Mouse (Mus musculus) layer of hippocampus, postnatal 25 days (tissue): ENCODE data around the gene Man1a. TPM values are rescaled to one million over a fixed set of nuclear protein-coding genes. Genes with fewer than 3 reads are reported as not detected.
A peak's percentile ranks its signal among the peaks of the same experiment; 100 is the strongest.

Experiments used
- DNase-seq, 2 experiments: peaks; one replicate each; pipeline ENCODE4 v3.0.0; 2022; ENCODE audit warnings: mixed read lengths in 2 of 2, low spot score in 1 of 2; ENCODE audit errors: extremely low spot score in 1 of 2
- total RNA-seq, 2 experiments: library from RNA; stranded (reverse); gene quantifications; 2 replicates each; pipeline ENCODE4 v1.2.3; 2021

Gene Man1a
- total RNA-seq: 10 to 100 TPM; 66.4 to 76.6 TPM

GRCm38 (mm10) chr10:54076420-54076819 lies at the start of gene Man1a:
Man1a (minus strand) TSS chr10:54076609.
- no peak for DNase-seq

- no peak for DNase-seq
These were observed 45.4 kb upstream of the Man1a start for GRCm38 (mm10) chr10:54121816-54122215.

DNA sequence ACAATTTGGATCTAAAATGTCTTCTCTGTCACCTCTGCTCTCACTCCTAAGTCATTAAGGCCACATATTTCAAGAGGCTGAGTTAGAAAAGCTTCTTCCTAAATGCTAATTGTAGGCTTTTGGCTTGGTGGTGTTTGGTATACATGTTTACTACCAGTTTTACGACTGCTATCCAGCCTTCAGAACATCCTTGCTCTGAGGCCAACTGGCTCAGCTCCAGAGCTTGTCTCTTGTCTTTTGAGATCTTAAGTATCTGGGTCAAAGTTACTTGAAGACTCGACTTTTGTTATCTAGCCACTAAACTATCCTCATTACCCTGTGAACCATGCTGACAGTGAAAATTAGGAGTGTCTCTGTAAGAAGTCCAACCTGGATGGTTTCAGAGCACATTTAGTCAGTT lies 44.0 kb upstream of the Man1a start:
- DNase-seq: no peak

DNA sequence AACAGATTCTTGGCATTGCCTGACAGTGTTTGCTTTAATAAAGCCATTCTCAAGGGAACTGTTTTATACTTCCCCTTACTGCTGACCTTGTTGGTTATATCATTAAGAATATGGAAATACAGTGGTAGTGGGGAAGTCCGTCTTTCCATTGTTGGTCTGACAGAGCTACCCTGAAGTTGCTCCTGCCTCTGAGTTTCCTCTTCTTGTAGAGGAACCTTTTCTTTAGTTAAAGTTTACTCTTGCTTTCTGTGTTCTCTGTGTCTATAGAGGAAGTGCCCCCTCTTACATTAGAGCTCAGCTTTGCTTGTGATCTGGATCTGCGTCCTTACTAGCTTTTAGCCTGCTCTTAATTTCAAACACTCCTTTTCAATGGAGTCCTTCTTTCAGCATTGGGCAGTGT lies 42.9 kb upstream of the Man1a start:
- no peak for DNase-seq

DNA sequence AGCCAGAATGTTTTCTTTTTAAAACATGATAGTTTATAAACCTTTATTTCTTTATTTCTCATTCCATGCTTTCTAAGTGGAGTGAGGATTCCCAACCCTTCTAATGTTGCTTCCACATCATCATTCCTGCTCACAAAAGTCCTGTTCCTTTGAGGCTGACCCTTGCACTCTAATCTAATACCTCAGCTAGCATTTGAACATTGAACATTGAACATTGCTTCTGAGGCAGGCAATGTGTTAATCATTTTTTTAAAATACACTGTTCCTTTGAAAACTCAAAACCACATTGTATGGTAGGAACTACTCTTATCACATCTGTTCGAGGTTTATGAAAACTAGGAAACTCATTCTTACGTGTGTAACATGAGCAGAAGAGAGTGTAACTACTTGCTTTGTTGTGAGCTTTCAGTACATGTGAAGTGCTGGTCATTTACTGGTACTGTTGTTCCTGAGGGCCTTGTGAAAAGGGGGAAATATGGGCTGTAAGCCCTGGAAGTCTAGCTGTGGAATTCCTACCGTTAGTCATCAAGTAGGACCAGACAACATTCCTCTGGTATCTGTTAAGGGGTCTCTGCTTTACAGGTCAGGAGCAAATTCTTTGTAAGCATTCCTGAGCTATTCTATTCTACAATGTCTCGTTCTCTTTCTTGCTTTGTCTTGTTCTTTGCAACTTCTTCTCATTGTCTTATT lies 42.0 kb upstream of the Man1a start:
- no peak for DNase-seq

GRCm38 (mm10) chr10:54117763-54118162 lies 41.4 kb upstream of the Man1a start:
- DNase-seq: no peak

DNA sequence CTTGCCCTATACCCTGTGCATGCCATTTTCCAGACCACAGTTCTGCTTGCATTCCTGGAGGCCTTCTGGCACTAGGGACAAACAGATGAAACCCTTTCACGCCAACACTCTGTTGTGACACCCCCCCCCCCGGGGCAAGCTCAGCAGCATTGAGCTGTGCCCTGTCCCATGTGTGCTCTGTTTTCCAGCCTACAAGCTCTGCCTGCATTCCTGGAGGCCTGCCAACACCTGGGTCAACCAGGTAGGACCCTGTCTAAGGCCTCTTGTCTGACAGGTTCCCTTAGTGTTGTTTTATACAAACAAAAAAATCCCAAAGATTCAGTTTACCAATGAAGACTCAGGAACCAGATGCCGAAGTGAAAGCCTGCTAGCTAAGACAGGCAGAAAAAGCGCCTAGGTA lies 27.3 kb upstream of the Man1a start:
- DNase-seq: no peak

DNA sequence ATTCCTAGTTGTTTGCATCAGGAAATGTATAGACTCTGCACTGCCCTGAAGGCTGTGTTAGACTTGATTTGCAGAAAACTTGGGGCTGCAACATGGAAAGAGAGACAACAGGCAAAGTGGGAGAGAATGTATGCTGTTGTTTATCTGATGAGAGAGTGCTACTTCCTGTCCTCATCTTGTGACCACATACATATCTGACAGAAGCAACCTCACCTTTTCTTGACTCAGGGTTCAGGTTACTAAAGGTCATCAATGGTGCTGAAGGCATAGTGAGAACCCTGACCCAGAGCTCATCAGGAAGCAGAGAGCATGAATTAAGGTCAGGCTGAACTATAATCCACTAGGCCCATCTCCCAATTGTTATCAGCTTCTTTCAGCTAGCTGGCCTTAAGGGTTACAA lies 15.7 kb upstream of the Man1a start:
- DNase-seq: no peak

DNA sequence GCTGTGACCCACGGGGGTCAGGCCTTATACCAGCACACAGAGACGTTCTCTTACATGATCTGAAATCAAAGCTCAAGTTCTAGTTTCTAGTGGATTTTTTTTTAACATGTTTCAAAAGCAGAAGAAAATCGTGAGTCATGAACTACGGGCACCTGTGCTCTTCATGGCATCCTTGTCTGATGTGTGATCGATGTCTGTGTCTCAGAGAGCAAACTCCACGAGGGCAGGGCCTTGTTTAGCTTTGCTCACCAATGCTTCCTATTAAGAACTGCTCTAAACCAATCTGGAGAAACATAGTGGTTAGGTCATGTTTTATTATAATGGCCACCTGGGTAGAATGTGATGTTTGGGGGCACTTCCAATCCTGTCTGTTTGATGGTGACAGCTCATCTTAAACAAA lies 13.5 kb upstream of the Man1a start:
- no peak for DNase-seq

DNA sequence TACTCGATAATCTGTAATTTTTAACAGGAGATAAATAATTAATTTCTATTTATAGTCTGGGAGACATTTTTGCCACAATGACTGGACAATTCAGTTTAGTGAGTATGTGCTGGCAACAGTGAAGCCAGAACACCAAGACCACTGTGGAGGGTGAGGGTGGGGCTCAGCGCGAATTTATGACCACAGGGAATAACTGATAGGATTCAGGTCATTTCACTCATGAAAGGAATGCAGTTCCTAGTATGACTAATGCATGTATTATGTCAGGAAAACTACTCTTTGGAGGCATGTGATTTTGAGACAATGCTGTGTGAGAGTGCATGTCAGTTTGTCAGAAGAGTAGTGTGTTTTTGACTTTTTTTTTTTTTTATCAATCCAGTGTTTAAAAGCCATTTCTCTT lies 10.9 kb upstream of the Man1a start:
- DNase-seq: no peak

DNA sequence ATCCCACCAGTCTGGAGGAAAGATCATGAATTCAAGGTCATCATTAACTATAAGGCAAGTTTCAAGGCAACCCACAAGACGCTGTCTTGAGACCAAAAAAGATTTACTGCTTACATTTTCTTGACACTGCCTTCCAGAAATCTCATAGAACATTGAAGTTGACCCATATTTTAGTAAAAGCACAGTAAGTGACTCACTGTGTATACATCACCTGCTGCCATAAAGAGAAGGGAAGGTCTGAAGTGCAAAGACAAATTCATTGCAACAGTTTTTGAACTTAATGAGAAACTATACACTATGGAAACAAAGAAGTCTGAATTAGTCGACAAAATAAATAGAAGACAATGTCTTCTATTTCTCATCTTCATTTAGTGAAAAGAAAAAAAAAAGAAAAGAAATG lies 8.7 kb upstream of the Man1a start:
- no peak for DNase-seq

- no peak for DNase-seq
These were observed 596 bp upstream of the Man1a start for GRCm38 (mm10) chr10:54077005-54077404.

DNA sequence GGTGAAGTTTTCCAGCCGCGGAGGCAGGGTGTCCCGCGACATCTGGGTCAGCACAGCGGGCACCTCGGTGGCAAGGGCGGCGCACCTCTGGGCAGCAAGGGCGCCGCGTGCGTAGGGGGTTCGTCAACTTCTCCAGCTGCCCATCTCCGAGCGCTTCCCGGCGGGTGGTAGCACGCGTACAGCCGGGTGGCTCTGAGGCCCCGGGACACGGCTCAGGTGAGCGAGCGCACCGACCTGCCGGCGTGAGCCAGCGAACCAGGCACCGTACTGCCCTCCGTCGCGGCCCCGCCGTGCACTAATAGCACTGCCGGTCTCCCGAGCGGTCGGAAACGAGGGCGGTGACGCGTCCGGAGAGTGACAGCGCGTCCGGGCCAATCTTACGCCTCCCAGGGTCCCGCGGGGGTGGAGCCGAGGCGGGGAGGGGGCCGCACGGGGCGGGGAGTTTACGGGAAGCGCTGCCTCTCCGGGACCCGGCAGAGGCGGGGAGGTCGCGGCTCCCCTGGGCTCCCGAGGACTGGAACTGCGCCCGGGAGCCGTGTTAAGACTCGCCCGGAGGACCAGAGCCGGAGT lies 883 bp downstream of the Man1a start:
- peak; percentile 83 for DNase-seq

DNA sequence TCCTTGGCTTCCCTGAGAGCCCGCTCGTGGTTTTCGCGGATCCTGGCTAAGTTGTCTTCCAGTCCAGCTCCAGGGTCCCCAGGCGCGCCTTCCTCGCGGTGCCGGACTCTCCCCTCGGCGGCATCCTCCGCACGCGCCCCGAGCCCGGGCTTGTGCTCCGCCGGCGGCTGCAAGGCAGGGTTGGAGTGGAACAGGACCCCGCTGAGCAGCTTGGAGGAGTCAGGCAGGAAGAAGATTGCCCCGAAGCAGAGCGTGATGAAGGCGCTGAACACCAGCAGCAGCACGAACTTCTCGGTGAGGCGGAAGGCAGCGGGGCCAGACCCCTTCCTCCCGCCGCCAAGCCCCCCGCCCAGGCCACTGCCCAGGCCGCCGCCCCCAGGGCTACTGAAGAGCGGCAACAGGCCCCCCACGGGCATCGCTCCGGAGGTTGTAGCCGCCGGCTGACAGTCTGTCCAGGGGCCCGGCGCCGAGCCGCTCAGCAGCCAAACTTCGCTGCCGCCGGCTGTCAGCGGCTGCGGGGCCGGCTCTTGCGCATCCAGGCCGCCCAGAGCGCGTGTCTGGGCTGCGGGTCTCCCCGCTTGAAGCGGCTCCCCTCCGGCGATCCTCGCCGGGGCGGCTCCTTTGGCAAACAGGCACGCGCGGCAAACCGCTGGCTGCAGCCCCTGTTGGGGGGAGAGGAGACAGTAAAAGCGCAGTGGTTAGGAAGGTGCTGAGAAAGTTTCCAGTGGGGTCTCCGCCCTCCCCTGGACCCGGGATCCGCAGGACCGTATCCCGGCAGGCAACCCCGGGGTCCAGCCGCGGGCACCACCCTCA lies 1.6 kb downstream of the Man1a start:
- peak; percentile 22 to 42 for DNase-seq

DNA sequence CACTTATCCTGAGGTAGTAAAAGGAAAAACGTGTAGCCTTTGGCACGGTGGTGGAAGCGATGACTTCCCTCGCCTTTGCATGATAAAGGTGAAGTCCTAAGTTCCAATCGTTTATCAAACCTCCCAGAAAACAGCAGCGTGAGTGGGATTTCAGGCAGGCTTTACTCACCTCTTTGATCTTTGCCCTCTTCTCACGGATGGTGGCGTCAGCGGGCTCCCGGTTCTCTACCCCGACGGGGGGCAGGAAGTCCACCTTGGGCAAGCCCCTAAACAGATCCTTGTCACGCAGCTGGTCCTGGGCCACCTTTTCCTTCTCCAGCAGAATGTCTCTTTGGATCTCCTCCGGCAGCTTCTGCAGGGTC lies 2.2 kb downstream of the Man1a start:
- no peak for DNase-seq

- no peak for DNase-seq
These were observed 2.7 kb downstream of the Man1a start for GRCm38 (mm10) chr10:54073641-54074203.

DNA sequence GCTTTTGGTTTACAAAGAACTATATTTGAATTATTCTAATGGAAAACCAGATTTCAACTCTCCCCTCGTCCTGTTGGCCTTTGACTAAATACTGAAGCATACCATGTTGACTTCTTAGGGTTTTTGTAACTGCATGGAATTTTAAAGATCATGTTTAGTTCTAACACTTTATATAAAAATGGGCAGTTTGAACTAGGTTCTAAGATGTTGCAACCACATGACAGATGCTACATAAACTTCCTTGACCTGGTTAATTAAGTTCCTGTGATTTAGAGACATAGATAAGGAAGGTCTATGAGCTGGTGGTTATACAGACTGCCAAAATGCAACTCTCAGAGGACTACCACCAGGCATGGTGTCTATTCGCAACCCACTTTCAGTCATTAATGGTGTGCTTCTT lies 4.1 kb downstream of the Man1a start:
- DNase-seq: no peak

GRCm38 (mm10) chr10:54070496-54070895 lies 5.9 kb downstream of the Man1a start:
- DNase-seq: no peak

GRCm38 (mm10) chr10:54069412-54069811 lies 7.0 kb downstream of the Man1a start:
- DNase-seq: no peak

- no peak for DNase-seq
These were observed 9.7 kb downstream of the Man1a start for GRCm38 (mm10) chr10:54066683-54067082.

DNA sequence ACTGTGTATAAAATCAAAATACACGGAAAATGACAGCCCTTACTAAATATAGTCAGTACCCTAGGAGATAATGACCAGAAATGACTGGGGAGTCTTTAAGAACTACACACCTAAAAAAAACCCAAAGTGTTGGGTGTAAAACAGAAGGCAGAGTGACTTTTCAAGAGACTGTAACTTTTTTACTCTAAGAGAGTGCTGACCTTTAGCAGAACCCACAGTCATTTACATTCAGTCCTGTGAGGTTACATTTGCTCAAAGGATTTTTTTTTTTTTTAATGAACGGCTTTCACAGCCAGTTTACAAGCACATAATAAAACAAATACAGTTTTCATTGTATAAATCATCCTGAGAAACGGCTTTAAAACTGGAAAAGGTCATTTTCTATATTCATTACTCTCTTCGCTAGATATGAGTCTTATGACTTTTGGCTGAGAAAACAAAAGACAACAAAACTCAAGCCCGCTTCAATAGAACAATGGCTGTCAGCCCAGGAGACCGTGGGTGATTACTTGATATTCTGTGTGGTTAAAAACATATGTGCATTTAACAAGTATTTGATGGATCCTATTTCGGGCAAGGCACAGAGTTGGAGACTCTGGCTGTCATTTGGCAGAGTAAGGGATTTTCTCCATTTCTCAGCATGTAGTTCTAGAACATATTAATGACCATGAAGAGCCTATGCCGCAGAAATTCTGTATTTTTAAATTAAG lies 12.7 kb downstream of the Man1a start:
- no peak for DNase-seq
